Mouse (Mus musculus) liver, embryonic 15.5 days (tissue): ENCODE measurements around the gene Vgll4. TPM values are rescaled to one million over a fixed set of nuclear protein-coding genes. Genes with fewer than 3 reads are reported as not detected.

Source experiments
- ATAC-seq: fragments of 200-750 bp; cut with Nextera tagmentation; 2 replicates; pipeline ENCODE4 v1.8.0; 2017; ENCODE audit warnings: moderate number of reproducible peaks, mild to moderate bottlenecking, moderate library complexity; ENCODE audit not compliant: insufficient read depth
- H3K27ac ChIP-seq: fragments of 300-500 bp; sonication (generic); replicated peaks from 2 replicates; pipeline ENCODE4 v1.5.1; 2015; ENCODE audit warnings: mild to moderate bottlenecking, inconsistent platforms
- H3K27me3 ChIP-seq: fragments of 300-500 bp; sonication (generic); 2 replicates; pipeline ENCODE4 v1.6.1; 2015; ENCODE audit warnings: mild to moderate bottlenecking, inconsistent platforms
- H3K36me3 ChIP-seq: fragments of 300-500 bp; sonication (generic); replicated peaks from 2 replicates; pipeline ENCODE4 v1.6.1; 2015; ENCODE audit warnings: moderate library complexity, mild to moderate bottlenecking, inconsistent platforms
- H3K4me1 ChIP-seq: fragments of 300-500 bp; sonication (generic); replicated peaks from 2 replicates; pipeline ENCODE4 v1.6.1; 2015; ENCODE audit warnings: inconsistent platforms
- H3K4me2 ChIP-seq: fragments of 300-500 bp; sonication (generic); 2 replicates; pipeline ENCODE4 v1.6.1; 2015; ENCODE audit warnings: moderate library complexity, mild to moderate bottlenecking, inconsistent platforms
- H3K4me3 ChIP-seq: fragments of 300-500 bp; sonication (generic); replicated peaks from 2 replicates; pipeline ENCODE4 v1.5.1; 2015; ENCODE audit warnings: mild to moderate bottlenecking, inconsistent platforms
- H3K9ac ChIP-seq: fragments of 300-500 bp; sonication (generic); 2 replicates; pipeline ENCODE4 v1.6.1; 2015; ENCODE audit warnings: moderate library complexity, mild to moderate bottlenecking, inconsistent platforms
- H3K9me3 ChIP-seq: fragments of 300-500 bp; sonication (generic); replicated peaks from 2 replicates; pipeline ENCODE4 v1.6.1; 2016; ENCODE audit warnings: inconsistent platforms
- WGBS: fragments of 180-500 bp; shearing (Covaris S2); methylation state at CpG from one replicate; pipeline ENCODE4 v1.1.7; 2015; ENCODE audit warnings: mixed read lengths; ENCODE audit not compliant: insufficient replicate concordance; 5-methylcytosine and 5-hydroxymethylcytosine counted together
- polyA plus RNA-seq: library from polyadenylated mRNA; unstranded; fragments of >200 nt; fragmentation: Nextera tagmentation; extraction: Ambion mirVana; gene quantifications from 2 replicates; pipeline ENCODE4 v1.2.1, GENCODE M21; 2015

The Vgll4 gene
- polyA plus RNA-seq, 1 experiment from 2014 or later, result 11.5 TPM

DNA sequence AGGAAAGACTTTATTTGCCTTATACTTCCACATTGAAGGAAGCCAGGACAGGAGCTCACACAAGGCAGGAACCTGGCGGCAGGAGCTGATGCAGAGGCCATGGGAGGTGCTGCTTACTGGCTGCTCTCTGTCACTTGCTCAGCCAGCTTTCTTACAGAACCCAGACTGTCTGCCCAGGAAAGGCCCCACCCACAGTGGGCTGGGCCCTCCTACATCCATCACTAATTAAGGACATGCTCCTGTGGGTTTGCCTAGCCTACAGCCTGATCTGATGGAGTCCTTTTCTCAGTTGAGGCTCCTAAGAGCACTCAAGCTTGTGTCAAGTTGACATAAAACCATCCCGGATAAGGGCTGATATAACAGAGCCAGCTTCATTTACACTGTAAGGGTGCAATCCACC, 115.4 kb downstream of the Vgll4 start:
- ATAC-seq, result no peak
- Histone ChIP-seq H3K36me3 (peaks cover 2% of the 10 kb centered on the region; the same call in 1 of the 2 replicates), H3K9me3 (no peaks in the 10 kb centered on the region), H3K9ac (no peak overlapping the region), H3K4me2 (no peak overlapping the region), H3K27me3 (no peaks in the 10 kb centered on the region), H3K27ac (no peak overlapping the region), H3K4me1 (no peaks in the 10 kb centered on the region), H3K4me3 (no peak overlapping the region)
- 52% methylated on average over 2 of the region's 2 CpGs for WGBS

DNA sequence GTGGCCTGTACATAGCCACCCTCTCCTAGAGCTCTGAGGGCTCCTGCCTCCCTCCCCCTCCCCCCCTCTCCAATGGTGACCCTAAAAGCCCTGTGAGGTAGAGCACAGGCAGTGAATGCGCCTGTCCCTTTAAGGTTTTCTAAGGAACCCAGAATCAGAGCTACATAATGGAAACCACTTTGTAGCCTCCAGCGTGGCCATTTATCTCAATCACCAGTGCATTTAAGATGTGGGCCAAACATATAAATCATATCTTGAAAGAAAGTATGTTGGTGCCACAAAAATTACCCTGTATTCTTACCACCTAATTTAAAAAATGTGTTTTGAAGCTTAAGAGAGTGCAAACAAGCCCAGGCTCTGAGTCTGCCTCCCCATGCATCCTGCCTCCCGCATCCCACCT, 117.1 kb downstream of the Vgll4 start:
- H3K4me2 ChIP-seq, result no peak overlapping the region
- H3K36me3 ChIP-seq, result no peaks in the 10 kb centered on the region
- no peak overlapping the region for H3K4me3 ChIP-seq
- no peak overlapping the region for H3K27ac ChIP-seq
- WGBS, result 60% methylated on average over 3 of the region's 3 CpGs
- H3K9me3 ChIP-seq, result no peaks in the 10 kb centered on the region
- no peak overlapping the region for H3K9ac ChIP-seq
- H3K4me1 ChIP-seq, result no peaks in the 10 kb centered on the region
- H3K27me3 ChIP-seq, result no peaks in the 10 kb centered on the region
- ATAC-seq, result no peak

DNA sequence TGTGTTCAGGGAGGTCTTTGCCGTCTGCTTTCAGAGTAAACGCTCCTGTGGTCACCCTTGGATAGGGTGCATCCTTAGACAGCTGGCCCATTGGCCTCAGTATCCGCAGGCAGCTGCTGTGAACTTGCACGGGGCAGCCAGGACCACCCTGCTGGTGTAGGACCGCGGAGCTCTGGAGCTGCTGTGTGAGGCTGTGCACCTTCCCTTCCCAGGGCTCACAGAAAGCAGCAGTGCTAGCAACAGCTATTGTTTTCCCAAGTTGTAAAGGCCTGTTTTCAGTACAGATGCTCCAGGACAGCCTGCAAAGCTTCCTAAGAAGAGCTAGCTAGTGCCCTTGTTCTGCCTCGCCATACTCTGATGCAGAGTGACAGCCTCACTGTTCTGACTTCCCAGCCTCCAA, 118.1 kb downstream of the Vgll4 start:
- no peak overlapping the region for H3K9ac ChIP-seq
- no peaks in the 10 kb centered on the region for H3K27me3 ChIP-seq
- H3K27ac ChIP-seq, result no peak overlapping the region
- H3K36me3 ChIP-seq, result no peaks in the 10 kb centered on the region
- H3K4me2 ChIP-seq, result no peak overlapping the region
- no peaks in the 10 kb centered on the region for H3K4me1 ChIP-seq
- no peak overlapping the region for H3K4me3 ChIP-seq
- no peak for ATAC-seq
- no peaks in the 10 kb centered on the region for H3K9me3 ChIP-seq
- WGBS, result 68% methylated on average over 7 of the region's 7 CpGs

DNA sequence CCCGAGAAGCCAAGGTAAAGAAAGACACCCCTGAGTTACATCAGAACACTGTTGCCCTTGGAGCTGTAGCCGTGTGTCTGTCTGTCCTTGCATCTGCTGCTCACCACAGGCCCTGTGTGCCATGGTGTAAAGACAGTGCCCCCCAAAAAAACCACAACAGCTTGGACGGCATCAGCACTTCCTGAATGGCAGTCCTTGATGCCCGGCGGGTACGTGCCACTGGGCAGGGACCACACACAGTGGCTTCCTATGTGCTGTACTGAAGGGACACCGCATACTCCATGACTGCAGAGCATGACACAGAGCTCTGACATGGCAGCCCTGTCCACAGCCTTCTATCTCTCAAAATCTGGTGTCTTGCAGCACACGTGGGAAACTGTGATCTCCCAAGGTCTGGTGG, 120.0 kb downstream of the Vgll4 start:
- Histone ChIP-seq H3K9ac (no peak overlapping the region), H3K4me3 (no peak overlapping the region), H3K4me2 (no peak overlapping the region), H3K27me3 (no peaks in the 10 kb centered on the region), H3K9me3 (no peaks in the 10 kb centered on the region), H3K27ac (no peak overlapping the region), H3K4me1 (no peaks in the 10 kb centered on the region), H3K36me3 (no peaks in the 10 kb centered on the region)
- no peak for ATAC-seq
- WGBS, result 60% methylated on average over 8 of the region's 8 CpGs

DNA sequence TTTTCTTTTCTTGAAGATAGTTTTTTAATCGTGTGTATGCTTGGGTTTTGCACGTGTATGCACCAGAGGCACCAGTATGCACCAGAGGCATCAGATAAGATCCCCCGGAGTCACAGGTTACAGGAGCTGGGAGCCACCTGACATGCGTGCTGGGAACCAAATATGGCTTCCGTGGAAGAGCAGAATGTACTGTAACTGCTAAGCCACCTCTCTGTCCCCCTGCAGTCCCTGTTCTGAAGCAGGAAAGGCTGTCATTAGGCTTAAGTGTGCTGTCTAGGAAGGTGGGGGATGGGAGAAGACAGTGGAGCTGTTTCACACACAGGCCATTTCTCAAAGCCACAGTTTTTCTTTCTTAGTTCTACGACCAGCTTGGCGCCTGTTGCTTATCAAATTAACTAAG, 121.0 kb downstream of the Vgll4 start:
- 22% methylated on average over 7 of the region's 7 CpGs for WGBS
- Histone ChIP-seq H3K27ac (no peak overlapping the region), H3K4me2 (no peak overlapping the region)

DNA sequence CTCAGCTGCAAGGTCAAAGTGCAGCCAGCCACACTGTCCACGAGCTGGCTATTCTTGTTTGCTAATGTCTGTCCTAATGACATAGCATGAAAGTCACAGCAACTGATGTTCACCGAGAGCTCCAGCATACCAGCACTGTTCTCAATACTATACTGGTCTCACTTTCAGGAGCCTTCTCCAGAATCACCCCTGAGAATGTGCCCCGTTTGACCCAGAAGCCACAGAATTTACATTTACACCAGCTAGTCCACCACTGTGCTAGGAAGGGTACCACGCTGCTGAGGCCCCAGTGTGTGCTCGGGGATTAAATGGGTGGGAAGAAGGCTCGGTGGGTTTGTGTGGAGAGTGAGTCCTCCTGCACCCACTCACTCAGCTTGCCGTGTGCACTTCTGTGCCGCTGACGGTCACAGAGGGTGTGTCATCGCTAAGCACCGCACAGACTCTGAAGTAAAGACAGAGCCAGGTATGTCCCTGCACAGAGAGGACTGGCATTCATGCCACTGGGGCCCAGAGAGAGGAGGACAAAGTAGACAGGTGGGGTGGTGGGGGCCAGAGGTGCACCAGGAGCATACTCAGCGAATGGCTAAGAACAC, 122.1 kb downstream of the Vgll4 start:
- no peak; the same call in 1 of the 2 replicates for ATAC-seq
- no peaks in the 10 kb centered on the region for H3K4me1 ChIP-seq
- H3K4me2 ChIP-seq, result no peak overlapping the region
- no peaks in the 10 kb centered on the region for H3K27me3 ChIP-seq
- H3K36me3 ChIP-seq, result no peaks in the 10 kb centered on the region; the same call in 1 of the 2 replicates
- WGBS, result 70% methylated on average over 12 of the region's 12 CpGs
- no peak overlapping the region for H3K9ac ChIP-seq
- H3K9me3 ChIP-seq, result no peaks in the 10 kb centered on the region
- H3K27ac ChIP-seq, result no peak overlapping the region
- no peak overlapping the region for H3K4me3 ChIP-seq

More for the DNA sequence above, 121.0 kb downstream of the Vgll4 start:
- Histone ChIP-seq H3K27me3 (no peaks in the 10 kb centered on the region), H3K4me3 (no peak overlapping the region), H3K36me3 (no peaks in the 10 kb centered on the region), H3K9ac (no peak overlapping the region), H3K4me1 (no peaks in the 10 kb centered on the region), H3K9me3 (no peaks in the 10 kb centered on the region)
- no peak for ATAC-seq

DNA sequence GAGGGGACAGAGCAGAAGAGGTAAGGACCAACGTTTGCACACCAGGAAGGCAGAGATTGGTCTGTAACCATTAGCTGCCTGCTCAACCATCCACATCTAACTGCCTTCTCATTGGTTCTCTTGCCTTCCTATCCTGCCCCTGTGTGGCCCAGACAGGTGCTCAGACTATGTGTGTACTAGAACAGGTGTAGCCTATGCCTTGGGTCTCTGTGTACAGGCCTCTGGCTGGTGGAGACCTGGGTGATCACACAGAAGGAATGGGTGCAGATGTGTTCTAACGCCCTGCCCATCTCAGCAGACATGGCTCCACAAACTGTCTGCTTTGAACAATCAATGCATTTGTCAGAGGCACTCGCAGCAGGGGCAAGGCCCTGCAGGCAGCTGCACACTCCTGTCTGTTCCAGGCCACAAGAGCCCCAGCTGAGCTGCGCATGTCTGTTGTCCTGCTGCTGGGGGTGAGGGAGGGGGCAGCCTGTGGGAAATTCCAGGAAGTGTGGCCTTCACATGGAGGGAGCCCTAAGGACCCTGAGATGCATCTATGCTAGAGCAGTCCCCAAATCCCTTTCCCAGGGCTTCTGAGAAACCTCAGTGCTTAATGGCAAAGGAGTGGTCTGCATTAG, 123.5 kb downstream of the Vgll4 start:
- no peak overlapping the region for H3K27ac ChIP-seq
- no peak overlapping the region for H3K4me3 ChIP-seq
- no peak for ATAC-seq
- H3K9me3 ChIP-seq, result no peaks in the 10 kb centered on the region
- no peaks in the 10 kb centered on the region; the same call in 1 of the 2 replicates for H3K36me3 ChIP-seq
- no peaks in the 10 kb centered on the region for H3K27me3 ChIP-seq
- 58% methylated on average over 4 of the region's 4 CpGs for WGBS
- H3K4me2 ChIP-seq, result no peak overlapping the region
- no peak overlapping the region for H3K9ac ChIP-seq
- no peaks in the 10 kb centered on the region for H3K4me1 ChIP-seq

DNA sequence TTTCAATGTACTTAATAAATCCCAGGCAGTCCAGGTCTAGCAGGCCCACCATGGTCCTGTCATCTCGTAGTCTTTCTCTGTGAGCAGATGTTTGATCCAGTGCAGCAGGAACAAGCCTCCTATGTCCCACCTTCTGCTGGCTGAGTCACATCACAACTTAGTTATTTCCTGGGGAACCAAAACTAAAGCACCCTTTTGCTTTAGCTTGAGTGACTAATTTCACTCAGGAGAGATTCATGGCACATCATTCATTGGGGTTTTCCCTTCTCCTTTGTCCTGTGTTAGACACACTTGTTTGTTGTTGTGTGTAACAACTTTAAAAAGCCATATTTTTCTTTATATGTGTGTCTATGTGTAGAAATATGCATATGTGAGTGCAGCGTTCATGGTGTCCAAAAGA, 126.9 kb downstream of the Vgll4 start:
- Histone ChIP-seq H3K9ac (no peak overlapping the region), H3K36me3 (no peaks in the 10 kb centered on the region; the same call in 1 of the 2 replicates), H3K9me3 (no peaks in the 10 kb centered on the region), H3K4me3 (no peak overlapping the region), H3K4me1 (peaks cover 5% of the 10 kb centered on the region; the same call in 1 of the 2 replicates), H3K27ac (no peak overlapping the region), H3K27me3 (no peaks in the 10 kb centered on the region), H3K4me2 (no peak overlapping the region)
- ATAC-seq, result no peak
- WGBS, result 76% methylated on average over 2 of the region's 2 CpGs

DNA sequence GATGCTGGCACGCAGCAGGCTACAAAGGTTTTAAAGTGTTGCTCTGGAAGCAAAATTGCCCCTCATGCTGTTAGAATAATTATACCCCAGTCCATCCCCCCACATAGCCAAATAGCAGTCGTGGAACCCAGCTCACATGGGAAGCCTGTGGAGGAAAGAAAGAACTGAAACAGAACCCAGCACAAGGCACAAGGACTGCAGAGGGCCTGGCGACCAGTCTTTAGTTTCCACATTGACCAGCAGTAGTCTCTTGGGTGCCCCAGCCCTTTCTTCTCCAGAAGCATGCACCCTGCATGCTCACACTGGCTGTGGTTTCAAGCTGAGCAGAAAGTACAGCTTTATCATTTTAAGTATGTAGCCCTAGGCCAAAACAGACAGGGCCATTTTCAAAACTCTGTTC, 127.7 kb downstream of the Vgll4 start:
- H3K27ac ChIP-seq, result no peak overlapping the region; the same call in 1 of the 2 replicates
- peaks cover 5% of the 10 kb centered on the region; the same call in 1 of the 2 replicates for H3K4me1 ChIP-seq
- ATAC-seq, result no peak
- no peaks in the 10 kb centered on the region; the same call in 1 of the 2 replicates for H3K36me3 ChIP-seq
- H3K9ac ChIP-seq, result no peak overlapping the region
- no peak overlapping the region for H3K4me2 ChIP-seq
- WGBS, result 49% methylated on average over 3 of the region's 3 CpGs
- H3K4me3 ChIP-seq, result no peak overlapping the region
- H3K27me3 ChIP-seq, result no peaks in the 10 kb centered on the region
- H3K9me3 ChIP-seq, result no peaks in the 10 kb centered on the region

DNA sequence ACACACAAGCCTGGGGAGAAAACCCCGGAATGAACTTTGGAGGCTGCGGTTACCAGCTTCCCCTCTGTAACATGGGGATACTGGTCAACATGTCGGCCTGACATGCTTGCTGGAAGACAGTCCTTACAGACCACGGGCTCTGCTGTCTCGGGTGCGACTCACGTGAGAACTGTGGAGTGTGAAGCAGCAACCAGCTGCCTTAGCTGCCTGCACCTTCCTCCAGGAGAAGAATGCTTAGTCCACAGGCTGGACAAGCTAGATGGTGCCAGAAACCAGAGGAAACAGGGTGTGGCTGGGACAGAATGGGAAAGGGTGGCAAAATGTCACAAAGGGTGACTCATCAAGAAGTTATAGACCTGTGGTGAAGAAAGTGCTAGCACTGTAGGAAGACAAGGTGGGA, 129.8 kb downstream of the Vgll4 start:
- no peaks in the 10 kb centered on the region for H3K27me3 ChIP-seq
- no peak overlapping the region for H3K27ac ChIP-seq
- no peaks in the 10 kb centered on the region for H3K9me3 ChIP-seq
- H3K9ac ChIP-seq, result no peak overlapping the region
- ATAC-seq, result no peak
- WGBS, result 60% methylated on average over 7 of the region's 7 CpGs
- no peak overlapping the region for H3K4me2 ChIP-seq
- no peaks in the 10 kb centered on the region; the same call in 1 of the 2 replicates for H3K36me3 ChIP-seq
- peaks cover 5% of the 10 kb centered on the region; the same call in 1 of the 2 replicates for H3K4me1 ChIP-seq
- no peak overlapping the region for H3K4me3 ChIP-seq

DNA sequence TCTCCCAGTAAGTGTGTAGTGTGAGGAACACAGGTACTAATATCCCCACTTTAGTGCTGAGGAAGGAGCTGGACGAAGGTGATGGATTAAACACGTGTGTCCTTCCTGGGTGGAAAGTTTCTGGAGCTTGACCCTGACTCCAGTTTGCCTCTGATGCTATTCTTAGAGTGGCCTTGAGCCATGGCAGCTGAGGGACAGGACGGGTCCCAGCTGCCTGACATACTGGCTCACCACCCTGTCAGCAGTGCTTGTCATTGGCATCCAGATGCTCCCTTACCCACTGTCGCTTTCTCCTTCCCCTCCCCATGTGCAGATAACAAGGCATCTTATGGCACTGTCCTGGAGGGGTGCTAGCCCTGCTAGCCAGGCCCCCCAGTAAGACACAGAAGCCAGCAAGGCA, 130.9 kb downstream of the Vgll4 start:
- no peak overlapping the region for H3K27ac ChIP-seq
- no peaks in the 10 kb centered on the region for H3K27me3 ChIP-seq
- H3K9me3 ChIP-seq, result no peaks in the 10 kb centered on the region
- no peak overlapping the region for H3K9ac ChIP-seq
- no peak for ATAC-seq
- WGBS, result 63% methylated on average over 4 of the region's 4 CpGs
- no peak overlapping the region for H3K4me2 ChIP-seq
- H3K4me1 ChIP-seq, result peaks cover 5% of the 10 kb centered on the region; the same call in 1 of the 2 replicates
- no peaks in the 10 kb centered on the region; the same call in 1 of the 2 replicates for H3K36me3 ChIP-seq
- H3K4me3 ChIP-seq, result no peak overlapping the region
